In genomic region chr2:162948221-162948620, GRCm38 (mm10) we compare ENCODE assay signal across 9 mouse cellular contexts. TPM values are rescaled to one million over a fixed set of nuclear protein-coding genes. Genes with fewer than 3 reads are reported as not detected.
DNase-seq lines count a peak whose midpoint lies in the region; ATAC-seq lines count a peak whose summit lies in the region.
"Had no signal": no experiment of that assay in that cellular context is flagged by ENCODE, and none has a peak within 500 bp of the region (broad histone marks: within the 10 kb centered on the region; RNA-seq: fewer than 3 reads in every experiment).

No protein-coding gene starts in this region.

- no peak overlapping the region for H3K9ac ChIP-seq in heart, embryonic 13.5 days
- H3K9ac ChIP-seq in hindbrain, embryonic 13.5 days: no peak overlapping the region
- no peak overlapping the region for H3K9ac ChIP-seq in midbrain, embryonic 11.5 days (ENCODE audit: low read length)

- WGBS in heart, embryonic 13.5 days: 59% methylated on average over 14 of the region's 14 CpGs
- 68% methylated on average over 14 of the region's 14 CpGs for WGBS in hindbrain, embryonic 13.5 days
- 52% methylated on average over 14 of the region's 14 CpGs for WGBS in midbrain, embryonic 11.5 days

- H3K27me3 ChIP-seq in heart, embryonic 13.5 days (replicated peaks): peaks cover 19% of the 10 kb centered on the region
- peaks cover 11% of the 10 kb centered on the region for H3K27me3 ChIP-seq in hindbrain, embryonic 13.5 days
- H3K27me3 ChIP-seq in midbrain, embryonic 11.5 days (ENCODE audit: control insufficient read depth, insufficient read depth, low read length): peaks cover 8% of the 10 kb centered on the region; the same call in 1 of the 2 replicates
- H3K27me3 ChIP-seq: CH12.LX had no signal

- ATAC-seq in heart, embryonic 13.5 days (ENCODE audit: extremely low read depth, insufficient number of reproducible peaks, low FRiP score, low TSS enrichment): no peak
- no peak for ATAC-seq in hindbrain, embryonic 13.5 days (ENCODE audit: low FRiP score)
- no peak for ATAC-seq in midbrain, embryonic 11.5 days (ENCODE audit: low FRiP score)

- H3K9me3 ChIP-seq in heart, embryonic 13.5 days: peaks cover 3% of the 10 kb centered on the region; the same call in 1 of the 2 replicates
- H3K9me3 ChIP-seq in hindbrain, embryonic 13.5 days: no peaks in the 10 kb centered on the region
- H3K9me3 ChIP-seq in midbrain, embryonic 11.5 days (ENCODE audit: control insufficient read depth, low read length): no peaks in the 10 kb centered on the region

- DNase-seq in heart, adult 8-10 months (ENCODE audit: low spot score): no peak
- DNase-seq in ZHBTc4 (ENCODE audit: low read depth, low spot score): peak; percentile 57
- no peak for DNase-seq in midbrain, embryonic 11.5 days (ENCODE audit: low spot score, missing footprints)
- no peak for DNase-seq in right cerebral cortex, postnatal 25 days
- no peak for DNase-seq in urinary bladder, adult 2 months (ENCODE audit: low spot score)
- no peak for DNase-seq in lung, adult 18-20 months

- peak overlapping the region; percentile 58 for H3K4me2 ChIP-seq in heart, embryonic 13.5 days
- H3K4me2 ChIP-seq in hindbrain, embryonic 13.5 days: peak overlapping the region; percentile 42
- peak overlapping the region; percentile 8 for H3K4me2 ChIP-seq in midbrain, embryonic 11.5 days

- peaks cover 5% of the 10 kb centered on the region for H3K4me1 ChIP-seq in heart, embryonic 13.5 days
- H3K4me1 ChIP-seq in hindbrain, embryonic 13.5 days (replicated peaks): peaks cover 11% of the 10 kb centered on the region
- H3K4me1 ChIP-seq in midbrain, embryonic 11.5 days (ENCODE audit: control insufficient read depth, insufficient read depth, low read length): peaks cover 5% of the 10 kb centered on the region; the same call in 1 of the 2 replicates

- no peaks in the 10 kb centered on the region for H3K36me3 ChIP-seq in heart, embryonic 13.5 days
- H3K36me3 ChIP-seq in hindbrain, embryonic 13.5 days: peaks cover 2% of the 10 kb centered on the region; the same call in 1 of the 2 replicates
- H3K36me3 ChIP-seq in midbrain, embryonic 11.5 days (ENCODE audit: control insufficient read depth, insufficient read depth, low read length): no peaks in the 10 kb centered on the region

- peak overlapping the region; percentile 15 for H3K4me3 ChIP-seq in heart, embryonic 13.5 days
- peak overlapping the region; percentile 14 for H3K4me3 ChIP-seq in hindbrain, embryonic 13.5 days
- H3K4me3 ChIP-seq in midbrain, embryonic 11.5 days (ENCODE audit: low read depth, low read length): 0 out of 2 replicates have a peak overlapping the region, but pooled peaks have one; percentile 9

- no peak overlapping the region for H3K27ac ChIP-seq in heart, embryonic 13.5 days (replicated peaks)
- no peak overlapping the region for H3K27ac ChIP-seq in hindbrain, embryonic 13.5 days
- H3K27ac ChIP-seq in midbrain, embryonic 11.5 days (ENCODE audit: low read depth, low read length): no peak overlapping the region

RNA-seq across cellular contexts. Expression of gene L3mbtl1, which starts 4.9 kb away (rescaled TPM):
- polyA plus RNA-seq in heart, embryonic 13.5 days (2015; fragmentation: Nextera tagmentation; extraction: Ambion mirVana): 0.05 TPM in 1 of 2 replicates, not detected in the other
- not detected for total RNA-seq in heart, adult 8-10 months (2022)
- polyA plus RNA-seq in hindbrain, embryonic 13.5 days (2015; fragmentation: Nextera tagmentation; extraction: Ambion mirVana): 0.69 and 1.3 TPM in 2 replicates
- 0.21 TPM in 1 of 2 replicates, not detected in the other for polyA plus RNA-seq in midbrain, embryonic 11.5 days (2014; fragmentation: Nextera tagmentation; extraction: Ambion mirVana)
- polyA plus RNA-seq in urinary bladder, adult 2 months (2012; rRNA removed): 0.37 and 0.54 TPM in 2 replicates
- total RNA-seq: CH12.LX had no signal

RNA-seq across cellular contexts. Expression of gene Srsf6, which starts 16.9 kb away (rescaled TPM):
- polyA plus RNA-seq in heart, embryonic 13.5 days (2015; fragmentation: Nextera tagmentation; extraction: Ambion mirVana): 125 and 132 TPM in 2 replicates
- 10 to 100 TPM; 53.4 to 66.5 (median 60.8) TPM for total RNA-seq in heart, adult 8-10 months (2022)
- 169 and 173 TPM in 2 replicates for polyA plus RNA-seq in hindbrain, embryonic 13.5 days (2015; fragmentation: Nextera tagmentation; extraction: Ambion mirVana)
- polyA plus RNA-seq in midbrain, embryonic 11.5 days (2014; fragmentation: Nextera tagmentation; extraction: Ambion mirVana): 282 and 289 TPM in 2 replicates
- 188 and 261 TPM in 2 replicates for polyA plus RNA-seq in urinary bladder, adult 2 months (2012; rRNA removed)

RNA-seq across cellular contexts. Expression of gene Sgk2, which starts 38.9 kb away (rescaled TPM):
- polyA plus RNA-seq in heart, embryonic 13.5 days (2015; fragmentation: Nextera tagmentation; extraction: Ambion mirVana): 0.33 TPM in 1 of 2 replicates, not detected in the other
- not detected for total RNA-seq in heart, adult 8-10 months (2022)
- polyA plus RNA-seq in hindbrain, embryonic 13.5 days (2015; fragmentation: Nextera tagmentation; extraction: Ambion mirVana): 0.09 and 0.17 TPM in 2 replicates
- 0.11 TPM in 1 of 2 replicates, not detected in the other for polyA plus RNA-seq in midbrain, embryonic 11.5 days (2014; fragmentation: Nextera tagmentation; extraction: Ambion mirVana)
- 0.25 and 0.32 TPM in 2 replicates for polyA plus RNA-seq in urinary bladder, adult 2 months (2012; rRNA removed)
- total RNA-seq: CH12.LX had no signal

Comparison
In these comparisons a context has a peak if more than half of its experiments do, and no peak if none do; other contexts are left out.
1. H3K4me2 ChIP-seq: peak in every context shown above with its lines; median percentile 58 in heart, embryonic 13.5 days; 42 in hindbrain, embryonic 13.5 days; 8 in midbrain, embryonic 11.5 days.